Mouse (Mus musculus): ENCODE measurements around the gene Klf12.

Klf12 gene

GRCm38 (mm10) chr14:100228120-100228519, 56.4 kb downstream of the Klf12 start:
- DNase-seq, result no peak

GRCm38 (mm10) chr14:100227717-100228116, 56.8 kb downstream of the Klf12 start:
- no peak for DNase-seq

DNA sequence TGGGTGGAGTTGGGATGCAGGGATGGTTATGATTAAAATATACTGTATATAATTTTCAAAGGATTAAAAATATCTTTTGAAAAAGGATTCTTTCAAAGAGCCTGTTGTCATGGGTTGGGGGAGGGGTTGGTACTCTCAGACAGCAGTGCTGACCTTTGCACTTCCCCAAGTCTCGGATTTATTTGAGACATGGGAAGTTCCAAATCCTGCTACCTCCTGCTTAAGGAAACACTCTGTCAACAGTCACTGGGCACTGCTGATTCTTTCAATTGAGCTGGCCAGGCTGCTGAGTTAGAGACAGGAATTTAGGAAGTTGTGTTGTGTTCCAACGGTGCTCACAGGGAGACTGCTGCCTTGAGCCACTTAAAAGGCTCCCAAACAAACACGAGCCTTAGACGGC, 60.3 kb downstream of the Klf12 start:
- DNase-seq, result peak; percentile 62

DNA sequence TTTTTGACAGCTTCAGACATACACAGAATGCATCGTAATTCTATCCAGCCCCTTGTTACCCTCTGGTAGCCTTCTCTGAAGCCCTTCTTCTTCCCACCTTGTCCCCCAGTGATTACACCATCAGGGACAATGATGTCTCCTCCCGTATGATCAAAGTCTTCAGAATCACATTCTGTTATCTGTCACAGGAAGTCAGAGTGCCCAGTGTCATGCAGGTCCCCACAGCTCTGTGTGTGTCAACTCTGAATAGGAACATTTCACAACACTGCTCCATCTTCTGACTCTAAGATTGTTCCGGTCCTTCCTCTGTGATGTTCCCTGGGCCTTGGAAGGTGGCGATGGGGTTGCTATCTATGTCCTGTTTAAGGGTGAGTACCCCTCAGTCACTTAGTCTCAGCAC, 62.2 kb downstream of the Klf12 start:
- no peak for DNase-seq

DNA sequence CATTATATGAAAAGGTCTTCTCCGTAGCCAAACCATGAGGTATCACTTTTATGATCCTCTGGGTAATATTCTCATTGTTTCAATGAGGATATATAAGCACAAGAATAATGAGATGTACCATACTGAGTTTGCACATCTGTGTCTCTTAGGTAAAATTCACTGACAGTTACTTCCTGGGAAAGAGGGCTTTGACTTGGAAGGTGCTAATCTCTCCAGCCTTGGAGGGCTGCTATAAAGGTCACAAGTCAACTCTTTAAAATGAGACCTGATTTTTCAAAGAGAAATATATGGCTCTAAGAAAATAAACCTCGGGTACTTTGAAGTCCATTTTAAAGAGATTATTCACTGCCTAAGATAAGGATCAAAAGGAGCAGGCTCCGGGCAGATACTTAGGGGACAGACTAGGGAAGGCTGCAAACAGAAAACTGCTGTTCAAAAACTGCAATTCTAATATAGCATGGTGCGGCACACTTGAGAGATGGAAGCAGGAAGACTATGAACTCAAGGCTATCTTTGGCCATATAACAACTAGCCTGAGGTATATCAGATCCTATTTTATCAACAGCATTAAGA, 69.2 kb downstream of the Klf12 start:
- DNase-seq, result no peak

GRCm38 (mm10) chr14:100213066-100213465, 71.4 kb downstream of the Klf12 start:
- peak; percentile 70 for DNase-seq

- no peak for DNase-seq
Measured at GRCm38 (mm10) chr14:100211826-100212117, 72.7 kb downstream of the Klf12 start.

- DNase-seq, result peak; percentile 50
Measured at GRCm38 (mm10) chr14:100211036-100211825, 73.2 kb downstream of the Klf12 start.

- no peak for DNase-seq
Measured at GRCm38 (mm10) chr14:100209814-100210419, 74.6 kb downstream of the Klf12 start.

GRCm38 (mm10) chr14:100207081-100207480, 77.4 kb downstream of the Klf12 start:
- no peak for DNase-seq

GRCm38 (mm10) chr14:100206207-100206606, 78.3 kb downstream of the Klf12 start:
- DNase-seq, result no peak

DNA sequence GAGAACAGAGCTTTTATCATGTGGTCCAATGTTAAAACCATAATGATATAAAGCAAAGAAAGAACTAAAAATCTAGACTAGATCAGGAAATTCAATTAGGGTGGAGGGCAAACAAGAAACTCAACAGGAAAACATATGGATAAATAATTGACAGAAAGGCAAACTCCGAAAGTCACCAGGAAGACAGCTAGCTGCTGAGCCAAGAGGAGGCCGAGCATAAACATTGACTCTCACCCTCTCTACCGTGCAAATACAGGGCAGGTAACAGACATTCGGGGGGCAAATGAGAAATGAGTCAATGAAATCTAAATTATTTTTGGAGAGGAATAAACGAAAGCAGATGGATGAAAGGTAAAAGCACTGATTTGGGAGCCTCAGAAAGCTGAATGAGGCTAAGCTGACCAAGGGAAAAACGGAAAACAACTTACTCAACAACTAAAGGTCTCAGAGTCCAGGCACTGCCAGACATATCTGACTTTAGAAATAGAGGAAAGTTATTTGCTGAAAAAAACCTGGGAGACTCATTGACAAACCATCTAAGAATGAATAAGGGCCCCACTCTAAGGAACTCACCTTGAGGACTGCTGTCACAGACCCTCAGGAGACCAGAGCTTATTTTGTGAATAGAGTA, 84.3 kb downstream of the Klf12 start:
- DNase-seq, result no peak

DNA sequence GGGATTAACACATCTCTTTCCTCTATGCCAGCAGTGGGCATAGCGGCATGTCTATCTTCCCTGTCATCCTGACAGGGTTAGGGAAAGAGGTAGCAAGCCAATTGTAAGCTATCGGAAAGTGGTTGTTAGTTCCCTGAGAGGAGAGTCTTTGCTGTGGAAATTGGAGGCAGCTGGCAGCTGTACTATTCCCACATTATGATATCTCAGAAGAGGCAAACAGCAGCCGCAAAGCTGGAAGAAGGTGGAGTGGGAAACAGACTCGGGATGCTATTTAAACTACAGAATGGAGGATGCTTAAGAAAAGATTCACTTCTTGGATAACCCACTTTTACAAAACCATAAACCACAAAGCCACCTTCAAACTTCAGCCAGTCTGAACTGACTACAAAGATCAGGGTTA, 85.8 kb downstream of the Klf12 start:
- DNase-seq, result no peak

- no peak for DNase-seq
Measured at GRCm38 (mm10) chr14:100197199-100197598, 87.3 kb downstream of the Klf12 start.

GRCm38 (mm10) chr14:100189490-100190197, 94.8 kb downstream of the Klf12 start:
- DNase-seq, result no peak

GRCm38 (mm10) chr14:100187372-100187771, 97.1 kb downstream of the Klf12 start:
- no peak for DNase-seq

DNA sequence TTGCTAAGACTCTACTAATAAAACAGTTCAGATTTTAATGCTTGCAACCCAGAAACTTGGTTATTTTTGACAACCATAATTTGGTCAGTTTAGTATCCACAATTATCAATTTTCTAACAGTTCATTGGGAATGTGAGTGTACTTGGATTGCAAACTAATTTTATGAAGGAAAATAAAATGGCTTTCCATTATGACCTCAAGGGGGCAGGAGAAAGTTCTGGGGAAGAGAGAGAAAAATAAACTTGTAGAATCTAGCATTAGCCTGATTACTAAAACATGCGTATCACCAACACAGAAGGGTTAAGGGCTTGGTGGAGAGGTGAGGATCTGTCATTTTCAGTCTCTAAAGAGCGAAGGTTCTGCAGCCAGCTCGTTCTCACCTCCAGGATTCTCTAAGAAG, 106.7 kb downstream of the Klf12 start:
- no peak for DNase-seq

GRCm38 (mm10) chr14:100165075-100165474, 119.4 kb downstream of the Klf12 start:
- DNase-seq, result no peak

GRCm38 (mm10) chr14:100156639-100157038, 127.8 kb downstream of the Klf12 start:
- no peak for DNase-seq

DNA sequence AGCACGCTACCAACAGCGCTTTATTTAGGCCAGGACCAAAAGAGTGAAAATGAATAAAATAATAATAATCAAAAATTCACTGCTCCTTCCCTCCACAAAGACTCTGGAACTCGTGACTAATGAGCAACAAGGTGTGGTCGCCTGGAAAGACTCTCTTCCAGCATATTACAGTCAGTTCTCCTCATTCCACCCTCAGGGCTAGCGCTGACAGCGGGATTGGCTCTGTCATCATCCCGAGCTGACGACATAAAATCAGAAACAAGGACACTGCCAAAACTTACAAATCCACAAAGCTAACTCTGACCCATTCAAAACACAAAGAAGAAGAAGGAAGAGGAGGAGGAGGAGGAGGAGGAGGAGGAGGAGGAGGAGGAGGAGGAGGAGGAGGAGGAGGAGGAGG, 136.8 kb downstream of the Klf12 start:
- peak; percentile 20 for DNase-seq

GRCm38 (mm10) chr14:100140370-100140769, 144.1 kb downstream of the Klf12 start:
- no peak for DNase-seq

- no peak for DNase-seq
Measured at GRCm38 (mm10) chr14:100134304-100134703, 150.2 kb downstream of the Klf12 start.

GRCm38 (mm10) chr14:100132479-100132878, 152.0 kb downstream of the Klf12 start:
- DNase-seq, result no peak
